Mouse (Mus musculus): ENCODE measurements around the gene Syk. TPM values are rescaled to one million over a fixed set of nuclear protein-coding genes. Genes with fewer than 3 reads are reported as not detected.

The Syk gene
- polyA plus RNA-seq, 1 experiment = 4.7 TPM

GRCm38 (mm10) chr13:52651383-52652252 lies 68.6 kb downstream of the Syk start:
- 35% methylated on average over 11 of the region's 12 CpGs for WGBS
- TF ChIP-seq POLR2A (IDR thresholded peaks at IDR 0.05; ENCODE audit: low read depth, low read length) = no peak
- TF ChIP-seq CTCF (conservative IDR thresholded peaks at IDR 0.05; ENCODE audit: insufficient read depth, insufficient read length, low read depth, low read length) = 0 out of 2 replicates have a peak, but pooled peaks have one; percentile 8
- Histone ChIP-seq H3K36me3 (ENCODE audit: control insufficient read depth, insufficient read depth, low read length) (no peaks in the 10 kb centered on the region), H3K27ac (ENCODE audit: insufficient read depth, low read depth, low read length) (no peak overlapping the region), H3K4me1 (ENCODE audit: control insufficient read depth, insufficient read depth, low read length) (no peaks in the 10 kb centered on the region), H3K27me3 (replicated peaks; ENCODE audit: control insufficient read depth, insufficient read depth, low read length) (no peaks in the 10 kb centered on the region), H3K4me3 (ENCODE audit: insufficient read depth, low read depth, low read length) (no peak overlapping the region)
- peak; percentile 69 for DNase-seq

GRCm38 (mm10) chr13:52652253-52652628 lies 69.3 kb downstream of the Syk start:
- Histone ChIP-seq H3K27me3 (replicated peaks; ENCODE audit: control insufficient read depth, insufficient read depth, low read length) (no peaks in the 10 kb centered on the region), H3K36me3 (ENCODE audit: control insufficient read depth, insufficient read depth, low read length) (no peaks in the 10 kb centered on the region), H3K4me3 (ENCODE audit: insufficient read depth, low read depth, low read length) (no peak overlapping the region), H3K27ac (ENCODE audit: insufficient read depth, low read depth, low read length) (no peak overlapping the region), H3K4me1 (ENCODE audit: control insufficient read depth, insufficient read depth, low read length) (no peaks in the 10 kb centered on the region)
- WGBS = 74% methylated on average over 8 of the region's 8 CpGs
- no peak for DNase-seq
- no peak for TF ChIP-seq POLR2A (IDR thresholded peaks at IDR 0.05; ENCODE audit: low read depth, low read length)
- TF ChIP-seq CTCF (conservative IDR thresholded peaks at IDR 0.05; ENCODE audit: insufficient read depth, insufficient read length, low read depth, low read length) = no peak

- 54% methylated on average over 12 of the region's 12 CpGs for WGBS
- Histone ChIP-seq H3K4me1 (ENCODE audit: control insufficient read depth, insufficient read depth, low read length) (no peaks in the 10 kb centered on the region), H3K27me3 (replicated peaks; ENCODE audit: control insufficient read depth, insufficient read depth, low read length) (no peaks in the 10 kb centered on the region), H3K4me3 (ENCODE audit: insufficient read depth, low read depth, low read length) (no peak overlapping the region), H3K36me3 (ENCODE audit: control insufficient read depth, insufficient read depth, low read length) (no peaks in the 10 kb centered on the region), H3K27ac (ENCODE audit: insufficient read depth, low read depth, low read length) (no peak overlapping the region)
- no peak for DNase-seq
- no peak for TF ChIP-seq POLR2A (IDR thresholded peaks at IDR 0.05; ENCODE audit: low read depth, low read length)
- no peak for TF ChIP-seq CTCF (conservative IDR thresholded peaks at IDR 0.05; ENCODE audit: insufficient read depth, insufficient read length, low read depth, low read length)
Observed at GRCm38 (mm10) chr13:52654081-52654829, 71.3 kb downstream of the Syk start.

GRCm38 (mm10) chr13:52654830-52655308 lies 71.9 kb downstream of the Syk start:
- no peak for TF ChIP-seq CTCF (conservative IDR thresholded peaks at IDR 0.05; ENCODE audit: insufficient read depth, insufficient read length, low read depth, low read length)
- TF ChIP-seq POLR2A (IDR thresholded peaks at IDR 0.05; ENCODE audit: low read depth, low read length) = no peak
- WGBS = 40% methylated on average over 9 of the region's 9 CpGs
- no peak overlapping the region for H3K4me3 ChIP-seq (ENCODE audit: insufficient read depth, low read depth, low read length)
- no peaks in the 10 kb centered on the region for H3K4me1 ChIP-seq (ENCODE audit: control insufficient read depth, insufficient read depth, low read length)
- no peaks in the 10 kb centered on the region for H3K27me3 ChIP-seq (replicated peaks; ENCODE audit: control insufficient read depth, insufficient read depth, low read length)
- DNase-seq = no peak
- H3K36me3 ChIP-seq (ENCODE audit: control insufficient read depth, insufficient read depth, low read length) = no peaks in the 10 kb centered on the region
- H3K27ac ChIP-seq (ENCODE audit: insufficient read depth, low read depth, low read length) = no peak overlapping the region

GRCm38 (mm10) chr13:52657966-52658365 lies 75.0 kb downstream of the Syk start:
- no peaks in the 10 kb centered on the region for H3K27me3 ChIP-seq (replicated peaks; ENCODE audit: control insufficient read depth, insufficient read depth, low read length)
- H3K27ac ChIP-seq (ENCODE audit: insufficient read depth, low read depth, low read length) = no peak overlapping the region
- DNase-seq = no peak
- no peak overlapping the region for H3K4me3 ChIP-seq (ENCODE audit: insufficient read depth, low read depth, low read length)
- TF ChIP-seq CTCF (conservative IDR thresholded peaks at IDR 0.05; ENCODE audit: insufficient read depth, insufficient read length, low read depth, low read length) (no peak), POLR2A (IDR thresholded peaks at IDR 0.05; ENCODE audit: low read depth, low read length) (no peak)
- no peaks in the 10 kb centered on the region for H3K4me1 ChIP-seq (ENCODE audit: control insufficient read depth, insufficient read depth, low read length)
- H3K36me3 ChIP-seq (ENCODE audit: control insufficient read depth, insufficient read depth, low read length) = no peaks in the 10 kb centered on the region
- 85% methylated on average over 7 of the region's 7 CpGs for WGBS

GRCm38 (mm10) chr13:52658477-52658876 lies 75.5 kb downstream of the Syk start:
- H3K4me1 ChIP-seq (ENCODE audit: control insufficient read depth, insufficient read depth, low read length) = no peaks in the 10 kb centered on the region
- no peaks in the 10 kb centered on the region for H3K36me3 ChIP-seq (ENCODE audit: control insufficient read depth, insufficient read depth, low read length)
- no peaks in the 10 kb centered on the region for H3K27me3 ChIP-seq (replicated peaks; ENCODE audit: control insufficient read depth, insufficient read depth, low read length)
- TF ChIP-seq CTCF (conservative IDR thresholded peaks at IDR 0.05; ENCODE audit: insufficient read depth, insufficient read length, low read depth, low read length) (peak; percentile 94), POLR2A (IDR thresholded peaks at IDR 0.05; ENCODE audit: low read depth, low read length) (no peak)
- WGBS = 7% methylated on average over 8 of the region's 8 CpGs
- peak; percentile 57 for DNase-seq
- no peak overlapping the region for H3K27ac ChIP-seq (ENCODE audit: insufficient read depth, low read depth, low read length)
- H3K4me3 ChIP-seq (ENCODE audit: insufficient read depth, low read depth, low read length) = no peak overlapping the region

GRCm38 (mm10) chr13:52659171-52659665 lies 76.2 kb downstream of the Syk start:
- no peak overlapping the region for H3K27ac ChIP-seq (ENCODE audit: insufficient read depth, low read depth, low read length)
- H3K4me3 ChIP-seq (ENCODE audit: insufficient read depth, low read depth, low read length) = no peak overlapping the region
- H3K36me3 ChIP-seq (ENCODE audit: control insufficient read depth, insufficient read depth, low read length) = no peaks in the 10 kb centered on the region
- 85% methylated on average over 11 of the region's 11 CpGs for WGBS
- H3K4me1 ChIP-seq (ENCODE audit: control insufficient read depth, insufficient read depth, low read length) = no peaks in the 10 kb centered on the region
- H3K27me3 ChIP-seq (replicated peaks; ENCODE audit: control insufficient read depth, insufficient read depth, low read length) = no peaks in the 10 kb centered on the region
- no peak for TF ChIP-seq POLR2A (IDR thresholded peaks at IDR 0.05; ENCODE audit: low read depth, low read length)
- TF ChIP-seq CTCF (conservative IDR thresholded peaks at IDR 0.05; ENCODE audit: insufficient read depth, insufficient read length, low read depth, low read length) = no peak
- DNase-seq = no peak
